Mouse (Mus musculus): ENCODE measurements at regions not wholly inside any gene's neighbourhood (a gene's known extent, or its start where the extent isn't known, plus 50 kb on each side); places are given as distances from the start of the nearest gene placed in this dataset.

- no peak for ATAC-seq (ENCODE audit: low FRiP score)
- no peaks in the 10 kb centered on the region for H3K36me3 ChIP-seq
- H3K9ac ChIP-seq, result no peak overlapping the region
- H3K4me1 ChIP-seq (replicated peaks), result 0 out of 2 replicates have a peak, but pooled peaks cover 3% of the 10 kb centered on the region
- no peak overlapping the region for H3K4me2 ChIP-seq
- H3K9me3 ChIP-seq, result no peaks in the 10 kb centered on the region
- 83% methylated on average over 6 of the region's 6 CpGs for WGBS
- H3K4me3 ChIP-seq, result no peak overlapping the region
- no peaks in the 10 kb centered on the region for H3K27me3 ChIP-seq
- H3K27ac ChIP-seq, result no peak overlapping the region
Observed at GRCm38 (mm10) chr14:102878572-102878971, 103.9 kb downstream of the Kctd12 start.

DNA sequence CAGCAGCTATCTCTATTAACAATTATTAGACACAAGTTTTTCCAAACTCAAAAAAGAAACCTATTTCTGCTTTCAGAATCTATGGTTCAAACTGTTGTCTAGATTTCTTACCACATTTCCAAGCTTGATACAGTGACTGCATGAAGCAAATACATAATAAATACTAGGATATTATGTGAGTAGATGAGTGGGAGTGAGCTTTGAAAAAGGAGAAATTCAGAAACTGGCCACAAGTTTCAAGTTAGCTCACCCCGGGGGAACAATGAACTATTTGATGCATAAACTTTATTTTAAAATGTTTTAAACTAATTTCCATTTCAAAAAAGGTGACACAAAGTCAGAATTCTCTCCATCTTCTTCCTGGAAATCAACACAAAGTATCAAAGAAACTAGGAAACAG is 114.3 kb downstream of the Kctd12 start:
- H3K4me1 ChIP-seq (replicated peaks), result no peaks in the 10 kb centered on the region
- H3K4me2 ChIP-seq, result no peak overlapping the region
- H3K9me3 ChIP-seq, result no peaks in the 10 kb centered on the region
- H3K9ac ChIP-seq, result no peak overlapping the region
- no peaks in the 10 kb centered on the region for H3K36me3 ChIP-seq
- no peak overlapping the region for H3K27ac ChIP-seq
- ATAC-seq (ENCODE audit: low FRiP score), result no peak
- H3K27me3 ChIP-seq, result no peaks in the 10 kb centered on the region
- 90% methylated on average over 1 of the region's 1 CpGs for WGBS
- no peak overlapping the region for H3K4me3 ChIP-seq

- no peak for ATAC-seq (ENCODE audit: low FRiP score)
- WGBS, result 89% methylated on average over 2 of the region's 2 CpGs
- H3K36me3 ChIP-seq, result no peaks in the 10 kb centered on the region
Observed at GRCm38 (mm10) chr14:102867697-102868096, 114.7 kb downstream of the Kctd12 start.

DNA sequence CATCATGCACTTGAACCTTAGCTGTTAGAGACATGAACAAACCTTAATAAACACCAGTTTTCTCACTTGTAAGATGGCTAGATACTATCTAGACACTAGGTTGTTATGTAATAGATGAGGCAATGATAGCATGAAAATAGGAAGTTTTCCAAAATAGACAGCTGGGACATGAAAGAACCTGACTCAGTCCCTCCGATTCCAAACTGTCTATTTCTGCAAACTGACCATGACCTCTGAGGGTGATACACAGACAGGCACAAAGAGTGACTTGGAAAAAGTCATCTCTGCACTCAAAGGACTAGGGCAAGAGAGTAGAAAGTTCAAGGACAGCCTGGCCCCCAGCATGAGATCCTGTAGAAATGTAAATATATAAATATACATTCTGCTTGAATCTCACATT is 115.9 kb downstream of the Kctd12 start:
- H3K27me3 ChIP-seq, result no peaks in the 10 kb centered on the region
- H3K4me1 ChIP-seq (replicated peaks), result no peaks in the 10 kb centered on the region
- H3K36me3 ChIP-seq, result no peaks in the 10 kb centered on the region
- ATAC-seq (ENCODE audit: low FRiP score), result no peak
- WGBS, result 86% methylated on average over 1 of the region's 1 CpGs
- no peak overlapping the region for H3K4me3 ChIP-seq
- no peak overlapping the region for H3K27ac ChIP-seq
- no peak overlapping the region for H3K4me2 ChIP-seq
- no peaks in the 10 kb centered on the region for H3K9me3 ChIP-seq
- H3K9ac ChIP-seq, result no peak overlapping the region

More at GRCm38 (mm10) chr14:102867697-102868096, 114.7 kb downstream of the Kctd12 start:
- no peak overlapping the region for H3K9ac ChIP-seq
- no peaks in the 10 kb centered on the region for H3K9me3 ChIP-seq
- H3K27ac ChIP-seq, result no peak overlapping the region
- H3K4me2 ChIP-seq, result no peak overlapping the region
- H3K4me1 ChIP-seq (replicated peaks), result no peaks in the 10 kb centered on the region
- H3K27me3 ChIP-seq, result no peaks in the 10 kb centered on the region
- H3K4me3 ChIP-seq, result no peak overlapping the region

- WGBS, result 91% methylated on average over 1 of the region's 1 CpGs
- Histone ChIP-seq H3K9ac (no peak overlapping the region), H3K4me1 (replicated peaks) (no peaks in the 10 kb centered on the region), H3K9me3 (no peaks in the 10 kb centered on the region), H3K36me3 (no peaks in the 10 kb centered on the region), H3K27ac (no peak overlapping the region), H3K27me3 (no peaks in the 10 kb centered on the region), H3K4me2 (no peak overlapping the region), H3K4me3 (no peak overlapping the region)
- no peak for ATAC-seq (ENCODE audit: low FRiP score)
Observed at GRCm38 (mm10) chr14:102861694-102862093, 120.7 kb downstream of the Kctd12 start.

DNA sequence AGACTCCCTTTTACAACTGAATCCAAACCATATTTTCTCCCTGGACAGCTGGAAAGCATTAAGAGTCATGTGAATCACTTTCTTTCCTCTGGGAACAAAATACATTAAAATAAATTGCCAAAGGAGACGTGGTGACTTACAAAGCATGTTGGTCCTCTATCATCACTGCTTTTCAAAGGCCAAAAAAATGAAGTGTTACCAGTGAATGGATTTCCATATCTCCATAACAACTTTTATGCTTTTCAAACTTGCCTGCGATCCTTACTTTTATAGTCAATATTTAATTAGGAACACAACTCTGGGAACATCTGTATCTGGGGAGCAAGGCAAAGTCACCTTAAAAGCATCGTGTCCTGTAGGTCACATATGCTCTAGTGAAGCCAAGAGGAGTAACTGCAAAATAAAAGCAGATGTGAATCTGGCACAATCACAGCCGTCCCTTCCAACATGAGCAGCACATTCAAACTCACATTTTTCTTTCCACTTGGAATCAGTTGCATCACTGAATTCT is 123.0 kb downstream of the Kctd12 start:
- no peaks in the 10 kb centered on the region for H3K27me3 ChIP-seq
- no peaks in the 10 kb centered on the region for H3K9me3 ChIP-seq
- H3K4me3 ChIP-seq, result no peak overlapping the region
- no peak overlapping the region for H3K9ac ChIP-seq
- 65% methylated on average over 4 of the region's 4 CpGs for WGBS
- H3K27ac ChIP-seq, result no peak overlapping the region
- no peaks in the 10 kb centered on the region for H3K4me1 ChIP-seq (replicated peaks)
- H3K36me3 ChIP-seq, result no peaks in the 10 kb centered on the region
- ATAC-seq (ENCODE audit: low FRiP score), result no peak
- no peak overlapping the region for H3K4me2 ChIP-seq

DNA sequence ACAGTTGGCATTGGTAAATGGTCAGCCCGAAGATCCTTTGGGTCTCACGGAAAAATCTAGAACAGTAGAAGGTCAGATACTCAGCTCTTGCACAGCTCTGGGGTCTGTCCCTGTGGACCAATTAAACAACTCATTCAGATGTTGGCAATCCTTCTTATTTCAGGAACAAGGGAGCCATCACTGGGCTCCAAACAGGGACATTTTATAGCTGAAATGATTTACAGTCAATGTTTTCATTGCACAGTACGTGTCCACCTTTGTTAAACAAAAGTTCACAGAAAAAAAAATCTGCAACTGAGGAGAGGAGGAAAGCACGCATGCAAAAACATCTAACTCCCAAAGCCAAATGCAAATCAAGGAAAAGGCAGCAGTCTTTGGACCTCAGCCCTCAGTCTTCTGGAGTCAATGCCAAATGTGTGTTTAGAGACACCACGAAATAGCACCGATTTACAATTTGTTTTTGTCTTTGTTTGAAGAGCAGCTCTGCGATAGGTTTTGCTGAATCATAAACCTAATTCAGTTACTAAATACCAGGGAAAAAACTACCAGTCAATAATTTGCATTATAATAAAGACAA is 127.1 kb downstream of the Kctd12 start:
- H3K4me2 ChIP-seq, result no peak overlapping the region
- no peak for ATAC-seq (ENCODE audit: low FRiP score)

GRCm38 (mm10) chr14:102843700-102844099 is 138.7 kb downstream of the Kctd12 start:
- Histone ChIP-seq H3K9ac (no peak overlapping the region), H3K27me3 (no peaks in the 10 kb centered on the region), H3K4me1 (replicated peaks) (no peaks in the 10 kb centered on the region), H3K4me2 (no peak overlapping the region), H3K4me3 (no peak overlapping the region), H3K9me3 (no peaks in the 10 kb centered on the region), H3K36me3 (no peaks in the 10 kb centered on the region), H3K27ac (no peak overlapping the region)
- ATAC-seq (ENCODE audit: low FRiP score), result no peak
- WGBS, result 82% methylated on average over 3 of the region's 3 CpGs

More for the DNA sequence above, 127.1 kb downstream of the Kctd12 start:
- Histone ChIP-seq H3K9ac (no peak overlapping the region), H3K27me3 (no peaks in the 10 kb centered on the region), H3K36me3 (no peaks in the 10 kb centered on the region), H3K27ac (no peak overlapping the region), H3K4me1 (replicated peaks) (no peaks in the 10 kb centered on the region), H3K4me3 (no peak overlapping the region), H3K9me3 (no peaks in the 10 kb centered on the region)
- 65% methylated on average over 7 of the region's 7 CpGs for WGBS

GRCm38 (mm10) chr14:102837602-102838001 is 144.8 kb downstream of the Kctd12 start:
- no peak for ATAC-seq (ENCODE audit: low FRiP score)
- Histone ChIP-seq H3K4me3 (no peak overlapping the region), H3K36me3 (no peaks in the 10 kb centered on the region), H3K9me3 (no peaks in the 10 kb centered on the region), H3K27me3 (no peaks in the 10 kb centered on the region), H3K27ac (no peak overlapping the region), H3K4me2 (no peak overlapping the region), H3K4me1 (replicated peaks) (no peaks in the 10 kb centered on the region), H3K9ac (no peak overlapping the region)
- 64% methylated on average over 1 of the region's 1 CpGs for WGBS

DNA sequence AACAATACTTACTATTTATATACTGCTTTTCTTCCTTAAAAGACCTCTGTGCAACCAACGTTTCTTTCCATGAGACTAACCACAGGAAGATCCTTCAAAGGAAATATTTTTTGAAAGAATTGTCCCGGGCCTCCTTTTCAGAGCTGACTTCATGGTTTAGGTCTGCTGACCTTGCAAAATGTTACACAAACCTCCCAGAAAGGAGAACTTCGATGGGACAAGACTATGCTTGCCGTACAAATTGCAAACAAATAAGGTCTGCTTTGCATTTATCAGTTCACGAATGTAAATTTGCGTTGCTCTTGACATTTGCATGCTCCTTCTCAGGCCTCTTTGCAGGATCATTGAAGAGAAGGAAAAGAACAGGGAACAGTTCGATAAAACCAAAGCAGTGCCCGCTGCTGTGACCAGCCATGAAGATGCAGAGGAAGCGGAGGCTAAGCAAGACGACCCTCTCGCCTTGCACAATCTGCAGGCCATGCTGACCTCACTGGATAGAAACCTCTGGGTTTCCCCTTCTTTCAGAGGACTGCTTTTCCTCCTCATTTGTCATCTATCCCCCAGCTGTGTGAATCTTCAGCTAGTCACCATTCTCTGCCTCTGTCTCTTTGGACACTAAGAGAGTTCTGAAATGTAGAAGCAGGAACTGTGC is 147.2 kb downstream of the Kctd12 start:
- Histone ChIP-seq H3K9me3 (no peaks in the 10 kb centered on the region), H3K9ac (no peak overlapping the region), H3K36me3 (no peaks in the 10 kb centered on the region), H3K27ac (no peak overlapping the region), H3K27me3 (no peaks in the 10 kb centered on the region), H3K4me2 (no peak overlapping the region), H3K4me3 (no peak overlapping the region), H3K4me1 (replicated peaks) (no peaks in the 10 kb centered on the region)
- WGBS, result 84% methylated on average over 11 of the region's 11 CpGs
- ATAC-seq (ENCODE audit: low FRiP score), result no peak

GRCm38 (mm10) chr14:102828442-102828841 is 154.0 kb downstream of the Kctd12 start:
- H3K27ac ChIP-seq, result no peak overlapping the region
- 87% methylated on average over 3 of the region's 3 CpGs for WGBS
- H3K9me3 ChIP-seq, result no peaks in the 10 kb centered on the region
- H3K4me3 ChIP-seq, result no peak overlapping the region
- no peaks in the 10 kb centered on the region for H3K4me1 ChIP-seq (replicated peaks)
- H3K27me3 ChIP-seq, result no peaks in the 10 kb centered on the region
- H3K4me2 ChIP-seq, result no peak overlapping the region
- no peak for ATAC-seq (ENCODE audit: low FRiP score)
- no peaks in the 10 kb centered on the region for H3K36me3 ChIP-seq
- no peak overlapping the region for H3K9ac ChIP-seq

- Histone ChIP-seq H3K36me3 (no peaks in the 10 kb centered on the region), H3K27me3 (no peaks in the 10 kb centered on the region), H3K9ac (no peak overlapping the region), H3K27ac (no peak overlapping the region), H3K4me2 (no peak overlapping the region), H3K4me1 (replicated peaks) (no peaks in the 10 kb centered on the region), H3K4me3 (no peak overlapping the region), H3K9me3 (no peaks in the 10 kb centered on the region)
- 80% methylated on average over 7 of the region's 7 CpGs for WGBS
- ATAC-seq (ENCODE audit: low FRiP score), result no peak
Observed at GRCm38 (mm10) chr14:102827756-102828384, 154.6 kb downstream of the Kctd12 start.

- no peak for ATAC-seq (ENCODE audit: low FRiP score)
- Histone ChIP-seq H3K36me3 (no peaks in the 10 kb centered on the region), H3K27ac (no peak overlapping the region), H3K4me1 (replicated peaks) (no peaks in the 10 kb centered on the region), H3K9me3 (no peaks in the 10 kb centered on the region), H3K4me3 (no peak overlapping the region), H3K4me2 (no peak overlapping the region), H3K9ac (no peak overlapping the region), H3K27me3 (no peaks in the 10 kb centered on the region)
- 90% methylated on average over 7 of the region's 7 CpGs for WGBS
Observed at GRCm38 (mm10) chr14:102825525-102825924, 156.9 kb downstream of the Kctd12 start.
